Mouse (Mus musculus) MN1 (cell line): Measurements from ENCODE around the gene B830017H08Rik.
A peak's percentile ranks its signal among the peaks of the same experiment; 100 is the strongest.

ENCODE experiments used
- DNase-seq: peaks from one replicate; pipeline ENCODE4 v3.0.0-alpha.2; 2016; ENCODE audit warnings: low spot score

B830017H08Rik gene

GRCm38 (mm10) chr16:17832821-17833220, at the start of gene B830017H08Rik:
B830017H08Rik (plus strand) TSS chr16:17833121.
- no peak for DNase-seq

DNA sequence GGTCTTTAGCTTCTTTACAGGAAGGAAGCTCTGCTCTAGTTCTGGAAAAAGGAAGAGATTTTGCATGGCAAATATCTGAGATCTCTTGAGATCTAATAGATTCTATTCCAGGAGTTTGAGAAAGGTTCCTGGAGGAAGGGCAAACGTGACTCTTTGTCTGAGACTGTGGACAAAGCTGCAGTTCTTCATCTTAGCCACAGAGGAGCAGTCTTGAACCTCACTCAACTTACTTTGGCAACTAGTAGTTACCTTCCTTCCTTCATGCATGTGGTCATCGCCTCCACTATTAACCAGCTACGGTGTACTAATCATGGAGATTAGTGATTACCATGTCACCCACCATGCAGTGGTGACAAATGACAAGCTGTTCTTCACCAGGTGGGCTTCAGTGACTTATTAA, 47.6 kb upstream of the B830017H08Rik start:
- DNase-seq: peak; percentile 20

DNA sequence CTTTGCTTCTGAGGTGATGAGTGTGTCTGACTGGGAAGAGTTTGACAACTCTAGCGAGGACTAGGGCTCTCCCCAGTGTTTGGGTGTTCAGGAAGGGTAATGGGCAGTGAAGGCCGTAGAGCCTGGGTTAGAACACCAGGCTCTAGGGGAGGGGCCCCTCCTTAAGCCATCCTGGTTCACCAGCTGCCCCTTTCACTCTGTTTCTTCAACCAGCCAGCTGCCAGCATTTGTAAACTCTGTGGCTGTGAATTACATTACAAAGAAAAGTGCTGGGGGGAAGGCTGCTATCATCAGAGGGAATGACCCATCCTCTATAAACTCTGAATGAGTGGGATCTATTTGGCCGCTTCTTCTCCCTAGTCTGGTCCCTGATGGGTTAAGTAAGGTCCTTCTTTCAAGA, 40.2 kb upstream of the B830017H08Rik start:
- DNase-seq: no peak

DNA sequence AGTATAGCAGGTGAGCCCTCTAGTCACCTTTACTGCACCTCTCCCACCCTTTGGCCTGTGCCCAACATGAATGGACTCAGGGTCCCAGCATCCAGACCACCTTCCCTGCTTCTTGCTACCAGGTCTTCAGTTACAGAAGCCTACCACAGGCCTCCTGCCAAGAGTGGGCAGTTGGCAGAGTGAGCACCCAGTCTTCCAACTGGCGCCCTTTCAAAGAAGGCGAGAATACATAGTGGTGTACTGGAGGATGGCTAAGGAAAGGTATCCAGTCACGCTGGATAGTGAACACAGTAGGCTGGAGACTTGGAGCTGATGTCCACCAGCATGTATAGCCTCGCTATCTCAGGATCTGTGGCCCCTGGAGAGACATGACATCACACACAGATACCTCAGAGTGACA, 38.9 kb upstream of the B830017H08Rik start:
- no peak for DNase-seq

- DNase-seq: no peak
Measured at GRCm38 (mm10) chr16:17795643-17796042, 37.3 kb upstream of the B830017H08Rik start.

- no peak for DNase-seq
Measured at GRCm38 (mm10) chr16:17796519-17796918, 36.4 kb upstream of the B830017H08Rik start.

- peak; percentile 65 for DNase-seq
Measured at GRCm38 (mm10) chr16:17796971-17797811, 35.7 kb upstream of the B830017H08Rik start, which contains the start of gene Scarf2. Scarf2 (plus strand) TSS chr16:17797282.

DNA sequence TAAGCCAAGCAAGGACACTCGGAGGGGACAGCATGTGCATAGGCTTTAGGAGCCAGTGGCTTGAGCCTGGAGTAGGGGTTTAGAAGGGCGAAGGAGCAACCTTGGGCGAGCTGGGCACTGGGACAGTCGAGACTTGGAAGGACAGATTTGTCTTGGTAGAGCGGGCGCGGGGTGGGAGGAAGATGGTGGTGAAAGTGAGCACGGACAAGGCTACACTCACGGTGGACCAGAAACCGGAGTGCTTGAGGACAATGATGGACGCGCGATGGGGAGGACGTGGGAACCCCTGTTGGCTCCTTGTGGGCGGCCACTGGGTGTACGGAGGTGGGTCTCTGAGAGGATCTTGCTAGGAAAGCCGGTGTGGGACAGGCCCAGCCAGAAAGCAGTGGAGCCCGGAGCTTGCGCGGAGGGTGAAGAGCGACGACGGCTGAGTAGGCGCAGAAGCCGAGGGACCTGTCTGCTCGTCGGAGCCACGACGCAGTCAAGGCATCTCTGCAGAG, 35.1 kb upstream of the B830017H08Rik start:
- peak; percentile 63 for DNase-seq

DNA sequence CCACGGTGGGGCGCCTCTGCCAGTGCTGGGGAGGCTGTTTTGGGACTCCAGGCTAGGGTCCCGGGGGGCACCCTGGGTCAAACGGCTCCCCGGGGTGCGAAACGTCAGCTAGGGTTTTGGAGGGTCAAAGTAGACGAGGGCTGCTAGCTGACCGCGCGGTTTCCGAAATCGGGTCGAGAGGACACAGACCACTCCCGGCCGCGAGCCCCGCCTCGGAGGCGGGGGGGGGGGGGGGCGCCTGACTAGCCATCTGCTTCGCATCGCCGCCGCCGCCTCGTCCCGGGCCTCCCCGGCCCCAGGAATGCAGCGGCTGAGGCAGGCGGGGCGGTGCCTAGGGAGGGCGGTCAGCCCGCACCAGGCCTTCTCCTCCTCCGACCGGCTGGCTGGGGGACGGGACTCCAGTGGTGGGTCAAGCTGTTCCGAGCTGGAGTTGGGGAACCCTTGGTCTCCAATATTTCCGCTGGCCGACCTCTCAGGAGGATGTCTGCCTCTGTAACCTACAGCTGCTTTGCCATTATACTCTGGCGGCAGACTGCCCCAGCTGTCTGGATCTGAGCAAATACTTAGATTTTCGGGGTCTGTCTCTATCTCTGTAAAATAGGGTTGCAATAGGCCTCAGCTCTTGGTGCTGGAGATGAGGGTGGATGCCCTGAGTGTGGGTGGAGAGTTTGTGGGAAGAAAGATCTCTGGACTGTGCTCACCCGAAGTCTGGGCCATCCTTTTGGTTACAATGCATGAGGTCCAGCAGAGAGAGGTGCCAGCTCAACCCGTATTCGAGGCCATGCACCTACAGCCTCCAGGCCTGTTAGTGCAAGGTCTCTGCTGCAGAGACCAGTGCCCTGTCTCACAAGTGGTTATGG, 34.4 kb upstream of the B830017H08Rik start:
- DNase-seq: peak; percentile 76

DNA sequence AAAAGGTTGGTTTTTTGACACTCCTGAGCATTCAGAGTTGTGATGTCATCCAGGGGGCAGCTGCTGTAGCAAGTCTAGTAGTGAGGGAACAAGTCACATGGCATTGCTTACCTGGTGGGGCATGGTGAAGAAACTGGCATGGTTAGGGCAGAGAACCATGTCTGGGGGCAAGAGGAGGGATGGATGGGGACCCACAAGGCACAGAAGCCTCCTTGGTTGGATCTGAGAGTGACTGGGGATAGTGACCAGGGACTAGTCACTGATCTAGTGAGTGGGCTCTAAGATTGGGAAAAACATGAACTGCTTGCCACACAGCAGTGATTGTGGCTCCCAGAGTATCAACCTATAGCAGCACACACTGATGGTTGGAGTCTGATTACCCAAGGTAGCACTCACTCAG, 33.3 kb upstream of the B830017H08Rik start:
- no peak for DNase-seq

DNA sequence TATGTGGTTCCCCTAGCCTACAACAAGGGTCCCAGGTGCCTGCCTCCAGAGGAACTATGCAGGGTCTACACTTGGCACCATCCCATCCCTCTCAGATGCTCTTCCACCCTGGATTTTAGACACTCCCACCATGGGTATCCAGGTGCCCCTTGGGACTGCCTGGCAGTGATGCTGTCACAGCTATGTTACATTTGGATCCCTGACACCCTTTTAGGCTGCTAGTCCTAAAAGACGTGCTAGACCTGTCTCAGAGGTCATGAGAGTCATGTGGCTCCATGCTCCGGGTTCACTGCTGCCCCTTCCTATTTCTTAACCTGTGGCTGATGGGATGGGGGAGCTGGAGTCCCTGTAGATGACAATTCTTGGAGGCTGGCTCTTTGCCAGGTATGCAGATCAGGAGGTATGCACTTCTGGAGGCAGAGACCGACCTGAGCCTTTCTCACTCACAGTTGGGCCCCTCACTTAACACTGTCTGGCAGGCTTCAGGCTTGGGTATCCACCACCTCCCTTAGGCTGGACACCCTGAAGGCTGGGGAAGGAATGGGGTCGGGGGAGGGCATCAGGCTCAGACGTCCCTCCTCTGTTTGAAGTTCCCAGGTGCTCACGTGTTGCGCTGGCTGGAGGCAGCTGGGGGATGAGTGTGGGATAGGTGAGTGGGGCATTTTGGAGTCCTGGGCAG, 31.0 kb upstream of the B830017H08Rik start:
- no peak for DNase-seq

- DNase-seq: no peak
Measured at GRCm38 (mm10) chr16:17802456-17802838, 30.5 kb upstream of the B830017H08Rik start.

DNA sequence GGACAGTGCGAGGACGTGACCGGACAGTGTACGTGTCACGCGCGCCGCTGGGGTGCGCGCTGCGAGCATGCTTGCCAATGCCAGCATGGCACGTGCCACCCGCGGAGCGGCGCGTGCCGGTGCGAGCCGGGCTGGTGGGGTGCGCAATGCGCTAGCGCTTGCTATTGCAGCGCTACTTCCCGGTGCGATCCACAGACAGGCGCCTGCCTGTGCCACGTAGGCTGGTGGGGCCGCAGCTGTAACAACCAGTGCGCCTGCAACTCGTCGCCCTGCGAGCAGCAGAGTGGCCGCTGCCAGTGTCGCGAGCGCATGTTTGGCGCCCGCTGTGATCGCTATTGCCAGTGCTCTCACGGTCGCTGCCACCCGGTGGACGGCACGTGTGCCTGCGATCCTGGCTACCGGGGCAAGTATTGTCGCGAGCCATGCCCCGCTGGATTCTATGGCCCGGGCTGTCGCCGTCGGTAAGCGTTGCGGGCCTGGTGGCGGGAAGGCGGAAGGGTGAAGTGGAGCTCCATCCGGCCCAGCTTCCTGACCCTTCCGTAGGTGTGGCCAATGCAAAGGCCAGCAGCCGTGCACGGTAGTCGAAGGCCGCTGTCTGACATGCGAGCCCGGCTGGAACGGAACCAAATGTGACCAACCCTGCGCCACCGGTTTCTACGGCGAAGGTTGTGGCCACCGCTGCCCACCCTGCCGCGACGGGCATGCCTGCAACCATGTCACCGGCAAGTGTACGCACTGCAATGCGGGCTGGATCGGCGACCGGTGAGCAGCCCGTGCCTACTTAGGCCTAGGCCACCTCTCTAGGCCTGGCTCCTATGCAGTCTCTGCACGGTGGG, 29.9 kb upstream of the B830017H08Rik start:
- no peak for DNase-seq

DNA sequence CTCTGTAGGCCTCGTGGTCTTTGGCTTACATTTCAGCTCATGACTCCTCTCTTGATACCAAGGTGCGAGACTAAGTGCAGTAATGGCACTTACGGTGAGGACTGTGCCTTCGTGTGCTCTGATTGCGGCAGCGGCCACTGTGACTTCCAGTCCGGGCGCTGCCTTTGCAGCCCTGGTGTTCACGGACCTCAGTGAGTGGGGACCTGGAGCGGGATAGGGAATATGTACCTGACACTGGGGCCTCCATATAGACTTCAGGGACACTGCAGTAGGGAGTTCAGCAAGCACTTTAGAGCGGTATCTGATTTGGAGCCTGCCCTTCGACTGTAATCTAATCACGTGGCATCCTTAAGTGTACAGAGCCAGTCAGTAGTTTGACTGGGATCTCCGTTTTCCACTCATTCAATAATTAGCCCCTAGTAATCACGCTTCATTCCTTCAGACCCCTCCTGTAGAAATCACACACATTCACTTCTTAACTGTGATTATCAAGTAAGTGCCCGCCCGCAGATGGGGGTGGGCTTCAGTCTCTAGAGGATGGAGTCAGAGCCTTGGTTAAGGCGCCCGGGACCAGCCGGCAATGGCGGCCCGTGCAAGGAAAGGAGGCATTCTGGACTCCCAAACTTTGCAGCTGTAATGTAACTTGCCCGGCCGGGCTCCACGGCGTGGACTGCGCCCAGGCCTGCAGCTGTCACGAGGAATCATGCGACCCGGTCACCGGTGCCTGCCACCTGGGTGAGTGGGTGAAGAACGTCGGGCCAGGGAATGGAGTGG, 29.1 kb upstream of the B830017H08Rik start:
- DNase-seq: no peak

DNA sequence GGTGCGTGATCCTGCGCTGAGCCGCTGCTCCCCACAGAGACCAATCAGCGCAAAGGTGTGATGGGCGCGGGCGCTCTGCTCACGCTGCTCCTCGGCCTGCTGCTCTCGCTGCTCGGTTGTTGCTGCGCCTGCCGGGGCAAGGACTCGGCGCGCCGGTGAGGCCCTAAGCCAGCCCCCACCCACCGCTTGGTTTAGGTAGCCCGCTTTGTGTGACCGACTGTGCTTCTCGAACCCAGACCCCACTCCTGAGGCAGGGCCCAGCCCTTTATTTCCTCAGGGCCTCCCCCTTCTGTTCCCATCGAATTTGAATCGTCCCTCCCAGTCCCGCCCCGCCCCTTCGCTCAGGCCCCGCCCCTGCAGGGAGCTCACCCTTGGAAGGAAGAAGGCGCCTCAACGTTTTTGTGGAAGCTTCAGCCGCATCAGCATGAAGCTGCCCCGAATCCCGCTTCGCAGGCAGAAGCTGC, 28.4 kb upstream of the B830017H08Rik start:
- no peak for DNase-seq

DNA sequence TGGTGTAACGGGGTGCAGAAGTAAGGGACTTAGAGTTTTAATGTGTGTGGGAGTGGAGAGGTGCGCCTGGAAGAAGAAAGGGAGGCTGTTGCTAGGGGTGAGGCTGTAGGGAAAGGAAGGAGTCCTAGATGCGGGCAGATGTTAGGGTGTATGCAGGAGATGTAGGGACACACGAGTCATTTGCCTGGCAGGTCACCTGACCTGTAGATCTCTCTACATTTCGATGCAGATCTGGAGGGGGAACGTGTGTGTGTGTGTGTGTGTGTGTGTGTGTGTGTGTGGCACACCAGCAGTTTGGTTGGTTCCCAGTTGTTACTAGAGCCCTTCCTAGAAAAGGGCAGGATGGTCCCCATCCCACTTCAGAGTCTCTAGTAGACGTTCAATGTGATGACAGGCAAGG, 27.9 kb upstream of the B830017H08Rik start:
- no peak for DNase-seq

DNA sequence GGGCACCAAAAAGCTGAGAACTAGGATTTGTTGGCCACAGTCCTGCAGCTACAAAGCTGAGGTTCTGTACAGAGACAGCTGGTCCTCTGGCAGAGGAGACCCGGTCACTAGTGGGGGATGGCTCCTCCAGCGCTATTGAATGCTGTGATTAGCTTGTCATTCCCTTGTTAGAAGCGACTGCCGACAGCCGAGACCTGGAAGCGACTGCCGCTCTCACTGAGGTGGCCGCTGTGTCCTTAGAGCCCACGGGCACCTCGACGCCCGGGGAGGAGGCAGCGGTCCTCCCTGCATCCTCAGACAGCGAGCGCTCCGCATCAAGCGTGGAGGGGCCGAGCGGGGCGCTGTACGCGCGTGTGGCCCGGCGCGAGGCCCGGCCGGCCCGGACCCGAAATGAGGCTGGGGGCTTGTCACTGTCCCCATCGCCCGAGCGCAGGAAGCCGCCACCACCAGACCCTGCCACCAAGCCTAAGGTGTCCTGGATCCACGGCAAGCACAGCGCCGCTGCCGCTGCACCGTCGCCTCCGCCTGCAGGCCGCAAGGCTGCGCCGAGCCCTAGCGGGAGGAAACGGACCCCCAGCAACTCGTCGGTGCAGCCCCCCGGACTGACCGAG, 26.2 kb upstream of the B830017H08Rik start:
- no peak for DNase-seq

- DNase-seq: no peak
Measured at GRCm38 (mm10) chr16:17807192-17808009, 25.5 kb upstream of the B830017H08Rik start.

DNA sequence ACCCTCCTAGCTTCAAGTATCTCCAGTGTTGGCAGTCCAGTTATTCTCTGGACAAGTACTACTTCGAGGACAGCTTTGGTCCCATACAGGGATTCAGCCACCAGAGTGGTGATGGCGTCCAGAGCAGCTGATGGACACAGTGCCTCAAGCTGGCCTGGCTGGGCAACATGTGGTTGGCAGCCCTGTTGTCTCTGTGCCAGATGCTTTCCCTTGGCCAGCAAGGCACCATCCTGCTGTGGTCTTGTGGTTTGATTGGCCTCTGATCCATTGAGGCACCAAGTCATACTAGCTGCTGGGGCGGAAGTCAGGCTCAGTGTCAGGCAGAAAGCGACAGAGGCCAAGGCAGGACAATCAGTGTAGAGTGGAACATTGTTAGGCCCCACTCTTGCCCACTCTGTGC, 23.8 kb upstream of the B830017H08Rik start:
- peak; percentile 47 for DNase-seq
